Mouse (Mus musculus) thymus, adult 2 months (tissue): Measurements from ENCODE around the gene Gm7138. TPM values are rescaled to one million over a fixed set of nuclear protein-coding genes. Genes with fewer than 3 reads are reported as not detected.
"Not testable (repeated sequence)": the region's sequence is repeated elsewhere in the genome, so short reads cannot be mapped to it uniquely, and the experiment has no call there.

ENCODE experiments used
- DNase-seq: peaks from one replicate; pipeline ENCODE4 v3.0.0; 2021
- H3K27ac ChIP-seq: fragments of 200-500 bp; 2 replicates; pipeline ENCODE4 v1.5.1; 2012; ENCODE audit warnings: low read length, control low read depth; ENCODE audit not compliant: control insufficient read depth, insufficient read depth
- H3K27me3 ChIP-seq: fragments of 200-500 bp; 2 replicates; pipeline ENCODE4 v1.6.1; 2012; ENCODE audit warnings: mild to moderate bottlenecking, low read length, moderate library complexity, mixed read lengths; ENCODE audit not compliant: control insufficient read depth, insufficient read depth
- H3K36me3 ChIP-seq: fragments of 200-500 bp; 2 replicates; pipeline ENCODE4 v1.6.1; 2012; ENCODE audit warnings: mild to moderate bottlenecking, low read length, moderate library complexity; ENCODE audit not compliant: control insufficient read depth, insufficient read depth
- H3K4me1 ChIP-seq: fragments of 200-500 bp; replicated peaks from 2 replicates; pipeline ENCODE4 v1.6.1; 2012; ENCODE audit warnings: low read length; ENCODE audit not compliant: control insufficient read depth, insufficient read depth
- H3K4me3 ChIP-seq: fragments of 200-500 bp; 2 replicates; pipeline ENCODE4 v1.5.1; 2012; ENCODE audit warnings: mild to moderate bottlenecking, low read length, control low read depth, moderate library complexity; ENCODE audit not compliant: control insufficient read depth, insufficient read depth
- CTCF ChIP-seq: fragments of 200-500 bp; IDR thresholded peaks from 2 replicates; pipeline ENCODE4 v1.5.1; 2012; ENCODE audit warnings: mild to moderate bottlenecking, control low read depth, low read length, moderate library complexity, borderline replicate concordance; ENCODE audit not compliant: control insufficient read depth, poor library complexity, insufficient read depth; ENCODE audit errors: extremely low read depth
- POLR2A ChIP-seq: fragments of 200-500 bp; IDR thresholded peaks from 2 replicates; pipeline ENCODE4 v1.6.1; 2012; ENCODE audit warnings: mild to moderate bottlenecking, low read length, control low read depth, moderate library complexity; ENCODE audit not compliant: control insufficient read depth, poor library complexity, insufficient read depth; ENCODE audit errors: extremely low read depth
- WGBS: fragments of 180-500 bp; shearing (Covaris S2); methylation state at CpG from one replicate; pipeline ENCODE4 v1.1.7; 2018; 5-methylcytosine and 5-hydroxymethylcytosine counted together
- polyA plus RNA-seq: library from polyadenylated mRNA; depleted of rRNA; stranded (reverse); fragments of >200 nt; gene quantifications from 2 replicates; pipeline ENCODE4 v1.2.3, GENCODE M21; 2012

Gene Gm7138
- polyA plus RNA-seq, 1 experiment, result not detected

GRCm38 (mm10) chr10:77798921-77799508 lies 22.3 kb upstream of the Gm7138 start, which contains the start of gene Gm19668:
Gene Gm19668, minus strand, starts transcription at chr10:77799133.
- Histone ChIP-seq H3K4me3 (no peak within 1 kb of the TSS), H3K4me1 (no peaks in the 10 kb centered on the region), H3K27ac (no peak within 1 kb of the TSS), H3K36me3 (no peaks in the 10 kb centered on the region), H3K27me3 (no peaks in the 10 kb centered on the region)
- 85% methylated on average over 8 of the region's 8 CpGs for WGBS
- TF ChIP-seq POLR2A (no peak), CTCF (no peak)
- DNase-seq, result no peak

GRCm38 (mm10) chr10:77798164-77798920 lies 21.6 kb upstream of the Gm7138 start:
- H3K27ac ChIP-seq, H3K27me3 ChIP-seq, H3K4me1 ChIP-seq, H3K4me3 ChIP-seq, DNase-seq, H3K36me3 ChIP-seq: not testable (repeated sequence)
- WGBS, result 54% methylated on average over 3 of the region's 3 CpGs

- TF ChIP-seq CTCF (no peak), POLR2A (no peak)
- H3K27me3 ChIP-seq, result no peaks in the 10 kb centered on the region
- no peak overlapping the region for H3K27ac ChIP-seq
- no peaks in the 10 kb centered on the region for H3K36me3 ChIP-seq
- H3K4me3 ChIP-seq, result no peak overlapping the region
- no peak for DNase-seq
- H3K4me1 ChIP-seq, result no peaks in the 10 kb centered on the region
- 58% methylated on average over 3 of the region's 3 CpGs for WGBS
These were observed 20.9 kb upstream of the Gm7138 start for GRCm38 (mm10) chr10:77797677-77798076.

GRCm38 (mm10) chr10:77794976-77795375 lies 18.2 kb upstream of the Gm7138 start, which contains the start of gene Gm9639:
Gene Gm9639, minus strand, starts transcription at chr10:77795076.
- TF ChIP-seq POLR2A (no peak), CTCF (no peak)
- no peaks in the 10 kb centered on the region for H3K36me3 ChIP-seq
- WGBS, result 56% methylated on average over 2 of the region's 2 CpGs

GRCm38 (mm10) chr10:77788621-77789020 lies 11.9 kb upstream of the Gm7138 start:
- TF ChIP-seq POLR2A, result no peak
- no peak overlapping the region for H3K27ac ChIP-seq
- H3K36me3 ChIP-seq, result no peaks in the 10 kb centered on the region
- no peaks in the 10 kb centered on the region for H3K4me1 ChIP-seq
- no peak for DNase-seq
- H3K27me3 ChIP-seq, result no peaks in the 10 kb centered on the region
- WGBS, result 85% methylated on average over 2 of the region's 2 CpGs
- no peak overlapping the region for H3K4me3 ChIP-seq

More at GRCm38 (mm10) chr10:77794976-77795375, 18.2 kb upstream of the Gm7138 start, which contains the start of gene Gm9639:
- no peak within 1 kb of the TSS for H3K27ac ChIP-seq
- H3K4me1 ChIP-seq, result no peaks in the 10 kb centered on the region
- H3K27me3 ChIP-seq, result no peaks in the 10 kb centered on the region
- DNase-seq, result no peak
- H3K4me3 ChIP-seq, result no peak within 1 kb of the TSS

- H3K36me3 ChIP-seq, H3K4me1 ChIP-seq, H3K27ac ChIP-seq, H3K4me3 ChIP-seq, DNase-seq, H3K27me3 ChIP-seq: not testable (repeated sequence)
- 92% methylated on average over 1 of the region's 1 CpGs for WGBS
These were observed 11.1 kb upstream of the Gm7138 start, which contains the start of gene Gm7137 for GRCm38 (mm10) chr10:77787876-77788275. Gene Gm7137, minus strand, starts transcription at chr10:77788200.

GRCm38 (mm10) chr10:77783396-77783795 lies 6.7 kb upstream of the Gm7138 start:
- not testable (repeated sequence) for H3K36me3 ChIP-seq, H3K27ac ChIP-seq, H3K27me3 ChIP-seq, H3K4me3 ChIP-seq, DNase-seq, H3K4me1 ChIP-seq
- WGBS, result 90% methylated on average over 2 of the region's 3 CpGs

GRCm38 (mm10) chr10:77782442-77782841 lies 5.7 kb upstream of the Gm7138 start, which contains the start of gene Gm3250:
Gene Gm3250, minus strand, starts transcription at chr10:77782542.
- not testable (repeated sequence) for DNase-seq, H3K36me3 ChIP-seq, H3K4me3 ChIP-seq, H3K4me1 ChIP-seq, H3K27ac ChIP-seq, H3K27me3 ChIP-seq
- 50% methylated on average over 1 of the region's 1 CpGs for WGBS

- not testable (repeated sequence) for DNase-seq, H3K27ac ChIP-seq, H3K4me3 ChIP-seq, H3K36me3 ChIP-seq, H3K27me3 ChIP-seq, H3K4me1 ChIP-seq
- 67% methylated on average over 3 of the region's 3 CpGs for WGBS
These were observed 4.6 kb downstream of the Gm7138 start for GRCm38 (mm10) chr10:77772142-77772541.

- DNase-seq, H3K36me3 ChIP-seq, H3K4me3 ChIP-seq, H3K4me1 ChIP-seq, H3K27me3 ChIP-seq, H3K27ac ChIP-seq: not testable (repeated sequence)
- 86% methylated on average over 1 of the region's 1 CpGs for WGBS
These were observed 5.5 kb downstream of the Gm7138 start, which contains the start of gene Gm3238 for GRCm38 (mm10) chr10:77771225-77771624. Gene Gm3238, minus strand, starts transcription at chr10:77771325.
